Mouse (Mus musculus) heart, adult 10 weeks (tissue): ENCODE measurements around the gene Olfr1214. TPM values are rescaled to one million over a fixed set of nuclear protein-coding genes. Genes with fewer than 3 reads are reported as not detected.

Experiments used
- polyA plus RNA-seq: library from polyadenylated mRNA; stranded (reverse); fragments of 350-450 nt; fragmentation: Illumina TruSeq; extraction: RNeasy Lipid Tissue Mini Kit (QIAGEN cat#74804); gene quantifications from one replicate; pipeline ENCODE4 v1.2.3, GENCODE M21; 2014; ENCODE audit warnings: low read depth, low replicate concordance

Gene Olfr1214
- not detected for polyA plus RNA-seq

DNA sequence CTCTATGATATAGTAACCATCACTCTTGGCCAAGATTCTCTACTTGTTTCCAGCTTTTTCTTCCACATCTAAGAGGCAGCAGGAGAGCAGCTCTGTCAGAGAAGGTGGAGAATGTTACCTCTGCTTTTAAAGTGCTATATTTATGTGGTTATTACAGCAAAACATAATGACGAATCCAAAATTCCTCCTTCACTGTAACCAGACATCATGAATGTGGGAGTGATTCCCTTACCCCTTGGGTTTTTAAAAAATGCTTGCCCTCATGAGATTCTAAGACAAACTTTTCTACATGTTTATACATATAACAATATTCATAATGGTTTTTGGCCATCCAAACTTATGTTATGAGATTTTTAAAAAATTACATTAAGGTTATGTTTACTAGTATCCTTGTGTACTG is at the start of gene Olfr1214:
Olfr1214 (minus strand) TSS at position 101 of the 400 bp plus-strand sequence.

DNA sequence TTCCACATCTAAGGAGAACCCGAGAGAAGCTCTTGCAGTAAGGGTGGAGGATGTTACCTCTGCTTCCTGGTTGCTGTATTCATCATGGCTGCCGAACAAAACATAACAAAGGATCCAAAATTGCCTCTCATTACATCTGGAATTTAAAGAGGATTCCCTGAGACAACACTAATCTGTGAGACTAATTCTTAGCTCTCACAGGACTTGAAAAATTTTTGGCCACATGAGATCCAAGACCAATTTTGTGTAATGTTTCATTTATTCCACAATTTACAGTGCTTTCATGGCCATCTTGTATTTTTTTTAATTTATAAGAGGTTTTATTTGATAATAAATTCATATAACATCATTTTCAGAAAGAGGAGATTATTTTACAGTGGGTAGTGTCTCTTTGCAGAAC is 39.5 kb upstream of the Olfr1214 start, which contains the start of gene Olfr1217:
Olfr1217 (minus strand) TSS at position 101 of the 400 bp plus-strand sequence.

DNA sequence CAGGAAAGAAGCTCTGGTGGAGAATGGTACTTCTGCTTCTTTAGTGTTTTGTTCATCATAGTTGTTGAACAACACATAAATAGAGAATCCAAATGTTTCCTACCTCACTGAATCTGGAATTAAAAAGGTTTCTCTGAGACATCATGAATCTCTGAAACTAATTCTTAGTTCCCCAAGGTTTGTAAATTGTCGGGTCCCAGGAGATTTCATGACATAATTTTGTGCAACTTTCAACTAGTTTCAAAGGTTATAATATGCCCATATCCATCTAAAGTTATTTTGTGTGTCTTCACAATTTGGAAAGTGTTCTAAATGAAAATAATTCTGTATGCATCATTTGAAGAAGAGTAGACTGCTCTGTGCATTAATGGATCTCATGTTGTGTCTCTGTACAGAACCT is 25.8 kb upstream of the Olfr1214 start, which contains the start of gene Olfr1216:
Olfr1216 (minus strand) TSS at position 101 of the 400 bp plus-strand sequence.

GRCm38 (mm10) chr2:89006873-89007272 is 14.4 kb upstream of the Olfr1214 start, which contains the start of gene Olfr1215:
Gene Olfr1215 (minus strand): TSS chr2:89006973.

DNA sequence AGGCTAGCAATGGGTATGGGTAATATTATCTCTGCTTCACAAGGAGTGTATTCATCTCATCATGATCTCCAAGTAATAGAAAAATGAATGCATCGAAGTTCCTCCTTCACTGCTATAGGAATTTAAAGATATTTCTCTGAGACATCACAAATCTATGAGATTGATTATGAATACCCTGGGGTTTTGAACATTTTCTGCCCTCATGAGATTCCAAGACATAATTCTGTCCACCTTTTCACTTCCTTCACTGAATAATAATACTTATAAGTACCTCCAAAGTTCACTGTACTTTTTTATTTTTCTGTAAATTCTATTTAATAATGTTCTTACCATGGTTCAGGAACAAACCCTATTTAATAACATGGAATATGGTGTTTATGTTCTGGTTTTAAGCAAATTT is 12.3 kb downstream of the Olfr1214 start, which contains the start of gene Gm13762:
Gm13762 (minus strand) TSS at position 101 of the 400 bp plus-strand sequence.

GRCm38 (mm10) chr2:88953669-88954068 is 38.8 kb downstream of the Olfr1214 start, which contains the start of gene Olfr1212:
Gene Olfr1212 (plus strand): TSS chr2:88953969.

DNA sequence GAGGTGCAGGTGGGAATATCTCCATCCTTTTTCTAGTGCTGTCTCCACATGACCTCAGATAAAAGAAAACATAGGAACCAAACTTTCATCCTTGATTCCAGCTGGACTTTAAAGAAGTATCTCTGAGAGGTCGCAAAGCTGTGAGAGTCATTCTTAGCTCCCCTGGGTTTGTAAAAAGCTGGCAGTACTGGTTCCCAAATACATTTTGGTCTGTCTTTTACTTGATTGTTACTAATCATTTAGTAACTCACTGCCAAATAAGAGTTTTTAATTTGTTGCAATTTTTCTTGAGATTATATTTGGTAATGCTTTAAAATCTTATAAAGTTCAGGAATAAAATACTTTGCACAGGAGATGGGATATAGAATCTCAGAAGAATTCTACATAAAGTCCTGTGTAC is 54.4 kb downstream of the Olfr1214 start, which contains the start of gene Olfr1211:
Olfr1211 (minus strand) TSS at position 101 of the 400 bp plus-strand sequence.

Other genes with a start within 250 kb of the Olfr1214 start
- gene Olfr1198, start 241.3 kb downstream of the Olfr1214 start, polyA plus RNA-seq = not detected
- not detected for gene Olfr1199, start 232.2 kb downstream of the Olfr1214 start, polyA plus RNA-seq
- gene Olfr1200, start 222.2 kb downstream of the Olfr1214 start, polyA plus RNA-seq = not detected
- gene Olfr1201, start 199.6 kb downstream of the Olfr1214 start, polyA plus RNA-seq = not detected
- not detected for gene Olfr1202, start 178.2 kb downstream of the Olfr1214 start, polyA plus RNA-seq
- not detected for gene Olfr1205, start 162.9 kb downstream of the Olfr1214 start, polyA plus RNA-seq
- not detected for gene Olfr1204, start 143.4 kb downstream of the Olfr1214 start, polyA plus RNA-seq
- not detected for gene Olfr1206, start 129.4 kb downstream of the Olfr1214 start, polyA plus RNA-seq
- gene Olfr1208, start 90.3 kb downstream of the Olfr1214 start, polyA plus RNA-seq = not detected
- gene Olfr1209, start 77.5 kb downstream of the Olfr1214 start, polyA plus RNA-seq = not detected
- gene Olfr1211, start 54.5 kb downstream of the Olfr1214 start, polyA plus RNA-seq = not detected
- not detected for gene Olfr1212, start 38.7 kb downstream of the Olfr1214 start, polyA plus RNA-seq
- gene Gm13762, start 12.4 kb downstream of the Olfr1214 start, polyA plus RNA-seq = not detected
- not detected for gene Olfr1215, start 14.3 kb upstream of the Olfr1214 start, polyA plus RNA-seq
- gene Olfr1216, start 25.7 kb upstream of the Olfr1214 start, polyA plus RNA-seq = not detected
- gene Olfr1217, start 39.4 kb upstream of the Olfr1214 start, polyA plus RNA-seq = not detected
- not detected for gene Olfr1218, start 68.5 kb upstream of the Olfr1214 start, polyA plus RNA-seq
- not detected for gene Olfr1219, start 90.9 kb upstream of the Olfr1214 start, polyA plus RNA-seq
- gene Olfr1220, start 114.2 kb upstream of the Olfr1214 start, polyA plus RNA-seq = not detected
- gene Olfr1221, start 124.6 kb upstream of the Olfr1214 start, polyA plus RNA-seq = not detected
- not detected for gene Olfr1222, start 140.4 kb upstream of the Olfr1214 start, polyA plus RNA-seq
- not detected for gene Olfr1223, start 158.9 kb upstream of the Olfr1214 start, polyA plus RNA-seq
- gene Olfr1224-ps1, start 171.4 kb upstream of the Olfr1214 start, polyA plus RNA-seq = not detected
- not detected for gene Olfr1225, start 182.0 kb upstream of the Olfr1214 start, polyA plus RNA-seq
- not detected for gene Olfr1226, start 207.4 kb upstream of the Olfr1214 start, polyA plus RNA-seq